Mouse (Mus musculus) lung, postnatal 36 days (tissue): ENCODE data around the gene Kif5c.

Experiments used
- DNase-seq: peaks from one replicate; pipeline ENCODE4 v3.0.0; 2022; ENCODE audit warnings: mixed read lengths

Gene Kif5c

DNA sequence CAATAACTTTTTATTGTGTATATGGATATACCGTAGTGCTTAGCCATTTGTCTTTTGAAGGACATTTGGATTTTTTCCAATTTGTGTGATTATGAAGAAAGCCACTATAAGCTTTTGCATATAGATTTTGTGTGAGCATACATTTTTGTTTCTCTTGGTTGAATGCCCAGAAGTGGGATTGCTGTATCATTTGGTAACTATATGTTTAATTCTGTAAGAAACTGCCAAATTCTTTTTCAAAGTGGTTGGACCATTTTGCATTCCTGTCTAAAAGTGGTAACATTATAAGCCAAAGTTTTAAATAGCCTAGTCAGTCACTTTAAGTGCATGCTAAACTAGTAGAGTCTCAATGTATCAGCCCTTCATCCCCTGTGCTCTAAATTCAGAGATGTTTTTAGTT lies 6.5 kb downstream of the Kif5c start:
- no peak for DNase-seq

- DNase-seq = no peak
Observed at GRCm38 (mm10) chr2:49627611-49628010, 8.5 kb downstream of the Kif5c start.

DNA sequence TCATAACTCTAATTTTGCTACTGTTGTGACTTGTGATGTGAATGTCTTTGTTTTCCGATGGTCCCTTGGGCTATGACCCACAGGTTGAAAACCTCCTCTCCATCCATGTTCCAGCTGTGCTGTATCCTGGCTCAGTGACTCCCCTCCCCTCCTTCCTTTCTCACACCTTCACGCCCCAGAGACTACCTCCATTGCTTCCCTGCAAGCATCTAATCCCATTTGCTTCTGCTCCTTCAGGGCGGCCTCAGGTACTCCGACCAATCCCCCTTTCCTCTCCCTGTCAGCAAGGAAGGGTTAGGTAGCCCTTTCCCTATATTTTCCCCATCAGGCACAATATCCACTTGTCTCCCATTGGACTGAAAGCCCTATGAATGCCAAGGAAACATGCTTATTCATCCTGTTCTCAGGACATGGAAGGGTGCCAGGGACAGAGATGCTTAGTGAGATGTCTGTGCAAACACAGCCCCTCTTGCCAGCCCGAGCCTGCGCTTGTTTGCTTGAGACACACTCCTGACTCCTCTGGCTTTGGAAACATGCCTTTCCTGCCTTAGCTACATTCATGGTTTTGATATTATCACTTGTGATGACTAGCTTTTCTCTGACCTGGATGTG lies 9.1 kb downstream of the Kif5c start:
- no peak for DNase-seq

- no peak for DNase-seq
Observed at GRCm38 (mm10) chr2:49629181-49629580, 10.1 kb downstream of the Kif5c start.

DNA sequence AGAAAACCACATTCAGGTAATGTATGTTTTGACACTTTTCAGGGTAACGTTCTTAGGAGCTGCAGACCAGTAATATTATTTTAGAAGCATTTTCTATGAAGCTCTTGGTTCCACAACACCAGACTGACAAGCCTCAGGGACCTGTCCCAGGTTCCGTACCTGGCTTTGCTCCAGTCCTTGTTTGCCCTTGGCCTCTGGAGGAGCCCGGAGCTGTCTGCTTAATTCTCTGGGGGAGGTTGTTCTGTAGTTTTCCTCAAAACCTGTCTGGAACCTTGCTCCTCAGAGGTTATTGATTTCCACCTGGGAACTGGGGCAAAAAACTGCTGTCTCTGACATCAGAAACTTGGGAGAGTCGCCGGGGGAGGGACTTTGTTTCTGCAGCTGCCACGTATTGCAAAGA lies 11.5 kb downstream of the Kif5c start:
- DNase-seq = no peak

DNA sequence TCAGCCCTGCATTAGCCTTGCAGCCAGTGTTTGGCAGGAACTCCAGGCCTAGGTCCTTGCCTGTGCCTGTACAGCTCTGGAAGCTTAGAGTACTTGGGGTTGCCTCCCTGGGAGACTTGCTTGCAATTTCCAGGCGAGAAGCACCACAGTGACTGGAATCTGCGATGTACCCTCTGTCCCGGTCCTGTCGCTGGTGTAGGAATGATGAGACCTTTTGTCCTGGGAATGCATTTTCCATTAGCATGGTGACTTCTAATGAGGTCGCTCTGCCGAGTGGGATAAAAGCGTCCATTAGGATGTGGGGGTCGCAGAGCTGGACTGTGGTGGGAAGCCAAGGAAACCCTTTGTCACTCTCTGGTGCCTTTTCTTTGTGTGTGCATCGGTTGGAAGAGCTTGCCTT lies 14.1 kb downstream of the Kif5c start:
- DNase-seq = no peak

DNA sequence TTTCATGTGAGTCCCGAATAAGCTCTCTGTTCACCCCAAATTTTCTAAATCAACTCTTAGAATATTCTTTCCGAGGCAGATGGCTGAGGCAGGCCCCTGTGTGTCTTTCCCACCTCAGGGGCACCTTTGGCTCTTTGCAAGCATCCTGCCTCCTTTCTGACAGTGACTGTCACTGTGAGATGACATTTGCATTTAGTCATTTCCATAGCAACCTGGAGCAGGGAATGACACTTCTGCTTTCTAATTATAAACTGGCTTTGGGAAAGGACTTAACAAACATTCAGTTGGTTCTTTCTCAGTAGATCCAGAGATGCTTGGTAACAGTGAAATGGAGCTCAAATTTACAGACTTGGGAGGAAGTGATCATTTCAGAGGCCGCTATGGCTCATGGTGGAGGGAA lies 23.7 kb downstream of the Kif5c start:
- DNase-seq = no peak

DNA sequence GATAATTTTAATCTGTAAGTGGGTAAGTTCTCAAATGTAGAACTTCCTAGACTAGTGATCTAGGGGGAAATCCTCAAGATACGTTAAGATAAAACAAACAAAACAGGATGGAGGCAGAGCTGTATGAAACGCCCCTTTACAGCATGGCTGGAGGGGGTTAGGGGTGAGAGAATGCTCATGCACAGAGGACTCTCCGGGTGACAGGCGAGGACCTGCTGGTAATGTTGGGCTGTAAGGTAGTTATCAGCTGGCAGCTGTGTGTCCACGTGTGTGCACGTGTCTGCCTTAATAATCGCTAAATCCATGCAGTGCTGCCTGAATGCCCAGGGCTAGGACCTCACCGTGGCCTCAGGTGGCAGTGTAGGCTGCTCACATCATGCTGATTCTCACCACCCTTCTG lies 24.7 kb downstream of the Kif5c start:
- DNase-seq = no peak

GRCm38 (mm10) chr2:49647591-49647990 lies 28.5 kb downstream of the Kif5c start:
- no peak for DNase-seq

DNA sequence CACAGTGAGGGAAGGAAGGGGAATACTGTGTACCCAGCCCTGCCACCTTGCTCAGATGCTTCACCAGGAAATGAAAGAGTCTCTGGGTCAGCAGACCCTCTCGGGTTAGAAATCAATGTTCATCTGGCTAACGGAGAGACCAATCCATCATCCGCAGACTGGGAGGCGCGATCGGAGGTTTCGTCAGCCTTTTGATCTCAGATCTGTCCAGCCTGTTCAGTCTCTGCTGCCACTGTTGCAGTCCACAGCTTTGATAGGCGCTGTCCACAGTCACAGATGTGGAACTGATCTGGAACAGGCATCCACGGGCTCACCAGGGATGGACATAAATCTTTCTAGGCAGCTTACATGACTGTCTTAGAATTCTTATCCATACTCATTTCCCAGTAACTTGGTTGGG lies 29.2 kb downstream of the Kif5c start:
- no peak for DNase-seq

- DNase-seq = no peak
Observed at GRCm38 (mm10) chr2:49648806-49649205, 29.7 kb downstream of the Kif5c start.

DNA sequence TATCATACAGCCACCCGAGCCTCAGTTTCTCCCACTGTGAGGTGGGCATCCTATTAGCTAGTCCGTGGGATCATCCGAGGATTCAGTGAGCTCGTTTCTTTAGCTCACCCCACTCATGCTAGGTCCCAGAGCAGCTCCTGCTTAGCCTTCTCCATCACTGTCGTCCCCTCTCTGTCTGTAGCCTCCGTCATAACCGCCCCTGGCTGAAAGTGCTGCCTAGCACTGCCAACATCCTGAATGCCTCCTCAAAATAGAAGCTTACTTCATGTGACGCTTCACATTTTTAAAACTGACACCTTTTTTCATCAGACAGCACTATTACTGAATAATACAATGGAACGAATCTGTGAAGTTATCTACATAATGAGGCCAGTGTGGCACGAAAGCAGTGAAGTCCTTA lies 30.1 kb downstream of the Kif5c start:
- DNase-seq = no peak

DNA sequence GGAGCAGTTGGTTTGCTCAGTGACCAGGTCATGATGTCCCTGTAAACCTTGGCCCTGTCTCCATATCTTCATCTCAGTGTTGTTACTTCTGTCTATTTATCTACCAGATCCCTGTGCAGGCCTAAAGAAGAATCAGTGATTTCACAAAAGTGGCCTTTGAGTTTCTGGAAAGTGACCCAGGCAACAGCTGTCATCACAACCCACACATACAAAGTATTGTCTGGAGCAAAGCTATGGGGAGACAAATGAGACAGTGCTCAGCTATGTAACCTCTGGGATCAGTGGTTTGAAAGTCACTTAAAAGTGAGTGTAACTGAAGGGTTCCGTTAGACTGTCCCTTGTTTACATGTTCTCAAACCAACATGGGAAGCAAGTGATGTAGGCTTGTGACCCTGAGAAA lies 32.6 kb downstream of the Kif5c start:
- no peak for DNase-seq

- DNase-seq = no peak
Observed at GRCm38 (mm10) chr2:49654606-49655005, 35.5 kb downstream of the Kif5c start.

DNA sequence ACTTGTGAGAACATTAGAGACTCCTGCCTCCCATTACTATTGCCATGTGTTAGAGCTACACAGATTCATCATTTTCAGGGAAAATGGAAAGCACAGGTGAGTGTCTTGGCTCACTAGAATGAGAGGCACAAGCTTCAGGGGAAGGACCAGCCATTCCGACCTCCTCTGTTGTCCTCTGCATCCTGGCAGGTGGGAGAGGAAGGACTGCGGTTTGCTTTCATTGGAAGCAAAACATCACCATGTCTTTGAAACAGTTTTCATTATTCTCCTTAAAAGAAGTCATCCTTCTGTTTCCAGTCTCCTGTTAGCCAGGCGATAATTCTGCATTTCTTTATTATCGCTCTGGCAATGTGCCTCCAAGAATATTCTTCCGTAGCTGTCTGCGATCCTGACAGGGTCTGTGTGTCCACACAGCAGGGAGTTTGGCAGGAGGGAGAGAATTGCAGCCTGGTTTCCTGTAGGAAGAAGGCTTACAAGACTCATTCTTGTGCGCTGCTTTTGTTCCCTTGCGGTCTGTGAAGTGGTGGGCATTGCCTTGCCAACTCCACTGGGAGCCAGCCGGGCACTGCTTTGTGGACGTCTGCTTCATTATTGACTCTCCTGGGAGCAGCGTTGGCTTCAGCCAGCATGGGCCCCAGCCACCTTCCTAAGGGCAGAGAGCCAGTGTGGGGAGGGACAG lies 36.2 kb downstream of the Kif5c start:
- peak; percentile 12 for DNase-seq

- DNase-seq = no peak
Observed at GRCm38 (mm10) chr2:49655874-49656195, 36.7 kb downstream of the Kif5c start.

DNA sequence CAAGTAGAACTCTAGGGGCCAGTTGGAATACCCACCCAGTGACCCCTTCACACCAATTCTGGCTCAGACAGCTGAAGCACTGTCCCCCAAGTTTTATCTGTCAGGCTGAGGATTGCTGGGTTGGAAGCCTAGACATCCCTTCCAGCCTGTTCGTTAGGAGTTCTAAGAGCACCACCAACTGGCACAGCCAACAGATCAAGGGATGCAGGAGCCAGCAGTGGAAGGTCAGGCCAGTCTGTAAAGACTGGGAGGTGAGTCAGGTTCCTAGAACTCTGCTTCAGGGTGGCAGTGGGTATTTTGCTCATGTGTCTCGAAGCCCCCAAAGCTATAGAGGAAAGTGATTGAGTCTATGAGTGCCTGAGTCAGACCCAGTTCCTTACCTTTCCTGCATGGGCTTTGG lies 37.9 kb downstream of the Kif5c start:
- no peak for DNase-seq

GRCm38 (mm10) chr2:49657666-49658065 lies 38.6 kb downstream of the Kif5c start:
- DNase-seq = no peak

DNA sequence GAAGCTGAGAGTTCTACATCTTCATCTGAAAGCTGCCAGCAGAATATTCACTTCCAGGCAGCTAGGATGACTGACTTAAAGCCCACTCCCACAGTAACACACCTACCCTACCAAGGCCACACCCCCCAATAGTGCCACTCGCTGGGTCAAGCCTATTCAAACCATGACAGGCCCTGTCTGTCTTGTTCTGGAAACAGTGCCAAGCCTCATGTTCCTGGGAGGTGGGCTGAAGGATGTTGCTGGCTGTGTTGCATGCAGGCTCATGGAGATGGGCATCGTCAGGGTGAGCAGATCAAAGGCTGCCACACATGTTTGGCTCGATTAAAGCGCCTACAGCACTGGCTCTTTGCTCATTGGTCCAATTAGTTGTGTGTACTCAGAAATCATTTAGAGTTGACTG lies 39.9 kb downstream of the Kif5c start:
- DNase-seq = no peak

GRCm38 (mm10) chr2:49659964-49660363 lies 40.9 kb downstream of the Kif5c start:
- no peak for DNase-seq

DNA sequence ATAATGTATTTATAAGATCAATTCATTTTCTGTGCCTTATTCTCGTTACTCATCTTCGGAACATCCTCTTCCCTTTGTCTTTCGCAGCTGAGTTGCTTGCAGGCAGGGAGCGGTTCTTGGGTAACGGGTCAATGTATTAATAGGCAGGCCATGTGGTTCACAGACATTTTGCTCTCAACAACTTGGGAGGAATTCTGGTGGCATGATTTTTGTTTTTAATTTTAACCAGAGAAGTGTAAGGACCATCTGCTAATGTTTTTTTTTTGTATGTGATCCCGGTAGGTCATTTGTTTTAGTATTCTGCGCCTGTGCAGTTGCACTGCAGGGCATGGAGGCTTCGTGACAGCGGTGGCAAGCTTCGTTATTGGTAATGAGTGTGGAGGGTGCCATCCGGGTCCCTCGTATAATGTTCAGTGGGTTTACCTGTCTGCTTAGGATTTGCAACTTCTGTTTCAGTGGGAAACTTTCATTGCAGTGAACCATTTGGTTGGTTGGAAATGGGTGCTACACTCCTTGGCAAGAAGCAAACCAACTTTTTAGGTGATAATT lies 41.4 kb downstream of the Kif5c start:
- no peak for DNase-seq

GRCm38 (mm10) chr2:49661348-49661747 lies 42.2 kb downstream of the Kif5c start:
- DNase-seq = no peak

DNA sequence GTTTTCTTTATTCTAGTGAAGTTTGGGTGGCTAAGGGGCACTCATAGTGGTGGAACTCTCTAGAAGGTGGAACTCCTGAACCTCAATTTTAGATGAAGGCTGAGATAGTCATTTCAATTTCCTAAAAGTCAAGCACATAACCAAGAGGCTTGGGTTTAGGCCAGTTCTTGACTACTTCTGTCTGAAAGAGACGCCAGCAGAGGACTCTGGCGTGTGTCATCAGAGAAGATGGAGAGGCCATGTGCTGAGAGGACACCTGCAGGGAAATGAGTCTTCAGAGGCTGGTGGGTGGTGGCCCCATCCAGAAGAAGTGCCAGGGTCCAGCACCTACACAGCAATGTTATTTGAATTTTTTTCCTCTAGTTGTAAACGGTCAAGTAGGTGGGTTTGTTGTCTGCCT lies 42.8 kb downstream of the Kif5c start:
- no peak for DNase-seq

GRCm38 (mm10) chr2:49671753-49672500 lies 52.8 kb downstream of the Kif5c start:
- DNase-seq = no peak
